Mouse (Mus musculus) liver, embryonic 14.5 days (tissue): Measurements from ENCODE around the gene Prep. TPM values are rescaled to one million over a fixed set of nuclear protein-coding genes. Genes with fewer than 3 reads are reported as not detected.
A peak's percentile ranks its signal among the peaks of the same experiment; 100 is the strongest.

Experiments
- ATAC-seq: fragments of 200-750 bp; cut with Nextera tagmentation; 2 replicates; pipeline ENCODE4 v1.8.0; 2017; ENCODE audit warnings: moderate number of reproducible peaks, mild to moderate bottlenecking, moderate library complexity; ENCODE audit not compliant: insufficient read depth
- DNase-seq, 3 experiments: peaks; one replicate each; pipeline ENCODE4 v3.0.0-alpha.2; 2012 to 2013; ENCODE audit warnings: low read depth in 3 of 3, low spot score in 3 of 3
- H3K27ac ChIP-seq: fragments of 300-500 bp; sonication (generic); 2 replicates; pipeline ENCODE4 v1.5.1; 2014; ENCODE audit warnings: moderate library complexity, mild to moderate bottlenecking, control low read depth, inconsistent platforms
- H3K27me3 ChIP-seq: fragments of 300-500 bp; sonication (generic); 2 replicates; pipeline ENCODE4 v1.6.1; 2014; ENCODE audit warnings: mild to moderate bottlenecking, low read length, moderate library complexity; ENCODE audit not compliant: control insufficient read depth, insufficient read depth
- H3K36me3 ChIP-seq: fragments of 300-500 bp; sonication (generic); replicated peaks from 2 replicates; pipeline ENCODE4 v1.6.1; 2014; ENCODE audit warnings: low read depth; ENCODE audit not compliant: control insufficient read depth, insufficient read depth
- H3K4me1 ChIP-seq, 2 experiments: fragments of 200-500 bp in 1 of 2; fragments of 300-500 bp in 1 of 2; sonication (generic) in 1 of 2; replicated peaks; 2 replicates each; pipeline ENCODE4 v1.6.1; 2012 to 2014; ENCODE audit warnings: antibody characterized with exemption in 1 of 2, inconsistent platforms in 1 of 2, low read length in 1 of 2; ENCODE audit not compliant: control insufficient read depth in 2 of 2, insufficient read depth in 2 of 2
- H3K4me2 ChIP-seq: fragments of 300-500 bp; sonication (generic); 2 replicates; pipeline ENCODE4 v1.6.1; 2014; ENCODE audit warnings: low read depth, mild to moderate bottlenecking, control low read depth, moderate library complexity
- H3K4me3 ChIP-seq, 2 experiments: fragments of 200-500 bp in 1 of 2; fragments of 300-500 bp in 1 of 2; sonication (generic) in 1 of 2; 2 replicates each; pipeline ENCODE4 v1.5.1; 2012 to 2014; ENCODE audit warnings: low read depth in 2 of 2, low read length in 2 of 2, mild to moderate bottlenecking in 2 of 2, control low read depth in 1 of 2, inconsistent platforms in 1 of 2, moderate library complexity in 1 of 2; ENCODE audit not compliant: insufficient read depth in 1 of 2
- H3K9ac ChIP-seq: fragments of 300-500 bp; sonication (generic); replicated peaks from 2 replicates; pipeline ENCODE4 v1.6.1; 2014; ENCODE audit warnings: mild to moderate bottlenecking, control low read depth, moderate library complexity
- H3K9me3 ChIP-seq: fragments of 300-500 bp; sonication (generic); 2 replicates; pipeline ENCODE4 v1.6.1; 2016; ENCODE audit warnings: low read length, mixed read lengths; ENCODE audit not compliant: control insufficient read depth
- CTCF ChIP-seq: IDR thresholded peaks from 2 replicates; pipeline ENCODE4 v1.5.1; 2016; ENCODE audit warnings: antibody characterized with exemption, low read depth, control low read depth
- EP300 ChIP-seq: IDR thresholded peaks from 2 replicates; pipeline ENCODE4 v1.6.1; 2016; ENCODE audit warnings: antibody characterized with exemption, low read depth
- WGBS: fragments of 180-500 bp; shearing (Covaris S2); extraction: QIAGEN DNeasy Blood & Tissue Kit; methylation state at CpG from one replicate; pipeline ENCODE4 v1.1.7; 2014; ENCODE audit not compliant: insufficient replicate concordance; 5-methylcytosine and 5-hydroxymethylcytosine counted together
- polyA plus RNA-seq, 2 experiments: library from polyadenylated mRNA; depleted of rRNA in 1 of 2; stranded (reverse) in 1 of 2; unstranded in 1 of 2; fragments of >200 nt; fragmentation: Nextera tagmentation in 1 of 2; extraction: Ambion mirVana in 1 of 2; gene quantifications; 2 replicates each; pipeline versions ENCODE4 v1.2.1 to v1.2.3; 2012 to 2014

Prep gene
- polyA plus RNA-seq, 2 experiments = 4.6 to 6.7 TPM

GRCm38 (mm10) chr10:45109041-45109440 is 42.0 kb downstream of the Prep start:
- Histone ChIP-seq H3K4me3 (no peak overlapping the region), H3K4me2 (no peak overlapping the region), H3K9ac (no peak overlapping the region), H3K27me3 (no peaks in the 10 kb centered on the region), H3K36me3 (no peaks in the 10 kb centered on the region; the same call in 1 of the 2 replicates), H3K4me1 (peaks cover 0 to 3% of the 10 kb centered on the region in 2 experiments; a peak in 1 of 4 replicates), H3K27ac (no peak overlapping the region), H3K9me3 (no peaks in the 10 kb centered on the region)
- WGBS = 79% methylated on average over 8 of the region's 8 CpGs
- no peak for ATAC-seq
- no peak for DNase-seq
- no peak for TF ChIP-seq CTCF
- no peak for TF ChIP-seq EP300

GRCm38 (mm10) chr10:45109974-45110373 is 43.0 kb downstream of the Prep start:
- no peak for TF ChIP-seq CTCF
- no peak for TF ChIP-seq EP300
- Histone ChIP-seq H3K4me3 (no peak overlapping the region), H3K27me3 (no peaks in the 10 kb centered on the region), H3K4me1 (no peaks in the 10 kb centered on the region), H3K9ac (no peak overlapping the region), H3K27ac (no peak overlapping the region), H3K9me3 (no peaks in the 10 kb centered on the region), H3K36me3 (no peaks in the 10 kb centered on the region; the same call in 1 of the 2 replicates), H3K4me2 (no peak overlapping the region)
- ATAC-seq = no peak
- no peak for DNase-seq
- 75% methylated on average over 6 of the region's 6 CpGs for WGBS

GRCm38 (mm10) chr10:45112927-45113326 is 45.9 kb downstream of the Prep start:
- H3K4me3 ChIP-seq = no peak overlapping the region
- no peak overlapping the region for H3K4me2 ChIP-seq
- no peak for ATAC-seq
- TF ChIP-seq CTCF = no peak
- TF ChIP-seq EP300 = no peak
- WGBS = 78% methylated on average over 11 of the region's 11 CpGs
- no peak for DNase-seq
- H3K4me1 ChIP-seq = no peaks in the 10 kb centered on the region
- H3K27ac ChIP-seq = no peak overlapping the region
- no peak overlapping the region for H3K9ac ChIP-seq
- H3K36me3 ChIP-seq = peaks cover 4% of the 10 kb centered on the region
- no peaks in the 10 kb centered on the region for H3K9me3 ChIP-seq
- H3K27me3 ChIP-seq = no peaks in the 10 kb centered on the region

- Histone ChIP-seq H3K9ac (no peak overlapping the region), H3K4me1 (no peaks in the 10 kb centered on the region), H3K4me3 (no peak overlapping the region), H3K36me3 (peaks cover 4% of the 10 kb centered on the region), H3K27me3 (no peaks in the 10 kb centered on the region), H3K9me3 (no peaks in the 10 kb centered on the region), H3K4me2 (no peak overlapping the region), H3K27ac (no peak overlapping the region)
- DNase-seq (no peak), ATAC-seq (no peak)
- TF ChIP-seq CTCF = peak; percentile 62
- no peak for TF ChIP-seq EP300
- 79% methylated on average over 4 of the region's 4 CpGs for WGBS
Measured at GRCm38 (mm10) chr10:45114462-45114861, 47.5 kb downstream of the Prep start.

GRCm38 (mm10) chr10:45116832-45117231 is 49.8 kb downstream of the Prep start:
- Histone ChIP-seq H3K9me3 (no peaks in the 10 kb centered on the region), H3K27me3 (no peaks in the 10 kb centered on the region), H3K4me1 (no peaks in the 10 kb centered on the region), H3K9ac (no peak overlapping the region), H3K36me3 (peaks cover 4% of the 10 kb centered on the region), H3K27ac (no peak overlapping the region), H3K4me2 (no peak overlapping the region), H3K4me3 (no peak overlapping the region)
- 76% methylated on average over 5 of the region's 5 CpGs for WGBS
- DNase-seq (no peak), ATAC-seq (no peak)
- TF ChIP-seq EP300 = no peak
- no peak for TF ChIP-seq CTCF
